Mouse (Mus musculus) cerebellum, postnatal 4 days (tissue): ENCODE measurements at regions not wholly inside any gene's neighbourhood (a gene's known extent, or its start where the extent isn't known, plus 50 kb on each side); places are given as distances from the start of the nearest gene placed in this dataset.

ENCODE experiments used
- DNase-seq, 2 experiments: peaks; one replicate each; pipeline ENCODE4 v3.0.0; 2022; ENCODE audit warnings: low spot score in 2 of 2, mixed read lengths in 1 of 2

DNA sequence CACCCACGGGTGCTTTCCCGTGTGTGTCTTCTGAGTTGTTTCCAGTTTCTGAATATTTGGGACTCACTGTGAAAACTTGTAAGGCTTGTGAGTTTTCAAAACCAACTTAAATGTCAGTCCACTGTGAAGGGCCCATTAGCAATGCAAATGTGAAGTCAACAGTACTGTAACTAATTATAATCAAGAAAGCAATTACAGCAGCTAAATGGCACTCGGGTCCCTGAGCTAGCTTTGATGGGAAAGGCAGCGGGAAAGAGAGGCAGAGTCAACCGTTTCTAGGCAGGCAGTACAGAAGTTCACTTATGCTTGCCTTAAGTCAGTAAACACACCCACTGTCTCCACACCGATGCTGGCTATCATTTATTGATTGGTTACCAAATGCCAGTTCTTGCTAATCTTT is 221.9 kb downstream of the Klf5 start:
- no peak for DNase-seq

DNA sequence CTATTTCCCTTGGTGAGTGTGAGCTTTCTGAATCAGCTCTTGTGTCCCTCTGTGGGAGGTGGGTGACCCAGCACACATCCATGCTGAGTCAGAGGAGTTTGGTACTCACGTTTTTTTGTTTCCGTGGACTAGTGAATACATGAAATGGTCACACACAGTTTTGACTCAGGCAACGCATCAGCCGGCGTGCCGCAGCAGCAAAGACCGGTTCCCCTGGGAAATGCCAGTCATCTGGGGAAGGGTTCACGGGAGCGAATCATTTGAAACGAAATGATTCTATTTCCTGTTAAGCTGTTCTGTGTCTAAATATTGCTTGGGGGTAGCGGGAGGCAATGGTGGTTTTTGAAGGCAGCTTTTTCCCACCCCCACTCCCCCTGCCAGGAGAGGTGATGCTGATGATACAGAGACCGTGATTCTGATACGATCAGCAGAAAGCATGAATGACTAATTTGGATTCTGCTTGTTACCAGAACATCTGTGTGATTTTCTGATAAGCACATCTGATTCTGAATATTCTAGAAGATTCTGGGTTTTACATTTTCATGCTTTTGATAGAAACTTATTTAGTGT is 223.5 kb downstream of the Klf5 start:
- no peak for DNase-seq

DNA sequence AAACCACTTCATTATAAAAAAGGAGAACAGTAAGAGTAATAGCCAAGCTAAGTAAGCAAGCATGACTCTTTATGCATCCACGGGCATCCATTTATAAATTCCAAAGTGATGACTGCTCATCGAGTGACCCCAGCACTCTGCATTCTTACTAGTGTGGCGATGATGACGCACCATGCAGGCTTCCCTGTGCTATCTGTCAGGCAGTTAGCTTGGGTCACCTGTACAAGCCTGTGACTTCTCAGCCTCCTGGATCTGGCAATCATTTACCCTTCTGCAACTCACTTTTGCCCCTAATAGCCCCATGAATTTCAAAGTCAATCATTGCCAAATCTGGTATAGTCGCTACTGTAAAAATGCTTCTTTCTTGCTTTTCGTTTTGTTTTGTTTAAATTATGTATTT is 237.3 kb downstream of the Klf5 start:
- DNase-seq, result no peak

DNA sequence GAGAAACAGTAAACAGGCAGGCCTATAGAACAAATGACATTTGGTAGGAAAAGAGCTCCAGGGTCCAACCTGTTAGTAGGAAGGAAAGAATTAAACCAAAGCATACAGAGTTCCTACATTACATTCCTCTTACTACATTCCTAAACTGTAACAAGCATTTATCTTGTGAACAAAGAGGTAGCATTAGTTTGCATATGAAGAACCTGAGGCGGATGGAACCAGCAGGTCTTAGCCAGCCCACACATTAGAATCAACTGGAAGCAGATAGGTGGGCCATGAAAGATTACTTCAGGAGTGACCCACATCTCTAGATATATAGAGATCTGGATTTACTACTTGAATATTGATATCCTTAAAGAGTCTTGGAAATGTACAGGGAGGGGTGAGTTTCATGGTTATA is 238.8 kb downstream of the Klf5 start:
- DNase-seq, result no peak

DNA sequence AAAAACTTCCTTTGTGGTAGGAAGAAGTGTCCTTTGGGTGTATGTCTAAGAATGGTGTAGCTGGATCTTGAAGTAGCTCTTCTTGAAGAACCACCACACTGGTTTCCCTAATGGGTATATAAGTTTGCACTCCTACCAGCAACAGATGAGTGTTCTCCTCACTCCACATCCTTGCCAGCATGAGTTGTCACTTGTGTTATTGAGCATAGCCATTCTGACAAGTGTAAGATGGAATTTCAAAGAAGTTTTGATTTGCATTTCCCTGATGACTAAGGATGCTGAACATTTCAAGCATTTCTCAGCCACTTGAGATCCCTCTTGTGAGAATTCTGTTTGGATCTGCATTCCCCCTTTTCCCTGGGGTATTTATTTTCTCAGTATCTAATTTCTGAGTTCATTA is 243.2 kb downstream of the Klf5 start:
- DNase-seq, result no peak

DNA sequence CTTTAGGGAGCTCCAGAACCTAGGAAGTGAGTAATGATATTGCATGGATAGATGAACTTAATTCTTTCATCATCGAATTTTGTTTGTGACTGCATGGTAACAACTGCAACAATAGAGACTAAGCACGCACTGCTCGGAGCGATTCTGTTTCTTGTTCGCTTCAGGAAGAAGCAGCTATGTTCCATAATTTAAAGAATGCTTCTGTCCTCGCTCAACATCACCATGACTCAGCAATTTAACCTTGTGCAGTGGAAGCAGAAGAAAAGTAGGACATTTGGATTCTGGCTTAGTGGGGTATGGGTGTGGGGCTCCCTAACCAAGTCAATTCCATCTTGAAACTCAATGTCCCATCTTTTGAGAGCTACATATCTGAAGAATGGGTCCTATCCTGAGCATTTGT is 249.4 kb downstream of the Klf5 start:
- DNase-seq, result no peak

DNA sequence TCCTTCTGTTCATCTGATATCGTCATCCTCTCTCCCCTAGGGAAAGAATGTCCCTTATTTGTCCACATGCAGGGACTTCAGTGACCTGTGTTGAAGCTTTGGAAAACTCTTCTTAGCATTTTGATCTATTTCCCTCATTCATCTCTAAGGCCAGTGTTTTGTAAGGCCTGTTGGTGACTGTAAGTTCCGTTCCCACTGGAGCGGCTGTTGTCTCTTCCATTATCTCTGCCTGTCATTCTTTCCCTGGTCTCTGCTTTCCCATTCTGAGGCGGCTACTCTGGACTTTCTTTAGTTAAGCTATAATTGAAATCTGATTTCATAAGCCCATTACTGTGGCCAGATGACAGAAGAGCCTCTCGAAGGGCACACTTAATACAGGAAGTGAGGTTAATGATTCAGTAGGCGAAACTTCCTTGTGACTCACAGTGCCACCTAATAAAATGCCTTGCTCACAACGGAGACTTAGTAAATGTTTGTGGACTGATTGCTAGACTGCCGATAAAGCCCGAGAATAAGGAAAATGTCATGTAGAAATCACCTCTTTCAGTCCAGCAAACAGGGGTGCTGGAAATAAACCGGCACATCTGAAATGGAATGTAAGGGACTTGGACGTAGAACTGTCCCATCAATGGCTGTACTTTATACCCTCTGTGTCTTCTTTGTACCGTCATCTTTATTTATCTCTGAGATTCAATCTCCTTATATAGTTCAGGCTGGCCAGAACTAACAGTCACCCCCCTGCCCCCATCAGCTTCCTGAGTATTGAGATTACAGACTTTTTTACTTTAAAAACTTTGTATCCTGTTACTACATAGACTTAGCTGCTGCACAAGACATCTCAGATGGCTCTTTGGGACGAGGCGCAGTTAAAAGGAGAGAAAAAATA is 250.1 kb downstream of the Klf5 start:
- no peak for DNase-seq

DNA sequence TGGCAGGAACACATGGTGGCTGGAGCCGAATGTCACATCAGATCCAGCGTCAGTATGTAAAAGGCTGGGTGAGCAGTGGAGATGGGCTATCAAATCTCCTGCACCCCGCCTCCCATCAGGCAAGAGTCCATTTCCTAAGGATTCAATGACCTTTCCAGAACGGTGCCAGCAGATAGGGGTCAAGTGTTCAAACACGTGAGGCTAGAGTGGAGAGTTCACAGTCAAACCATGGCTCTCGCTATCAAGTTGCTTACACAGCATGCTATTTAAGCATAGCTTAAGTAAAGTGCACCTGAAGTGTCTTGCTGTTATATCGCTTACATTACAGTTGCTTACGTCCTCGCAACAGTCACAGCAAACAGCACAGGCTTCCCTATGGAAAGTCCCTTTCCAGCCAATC is 265.5 kb downstream of the Klf5 start:
- no peak for DNase-seq

DNA sequence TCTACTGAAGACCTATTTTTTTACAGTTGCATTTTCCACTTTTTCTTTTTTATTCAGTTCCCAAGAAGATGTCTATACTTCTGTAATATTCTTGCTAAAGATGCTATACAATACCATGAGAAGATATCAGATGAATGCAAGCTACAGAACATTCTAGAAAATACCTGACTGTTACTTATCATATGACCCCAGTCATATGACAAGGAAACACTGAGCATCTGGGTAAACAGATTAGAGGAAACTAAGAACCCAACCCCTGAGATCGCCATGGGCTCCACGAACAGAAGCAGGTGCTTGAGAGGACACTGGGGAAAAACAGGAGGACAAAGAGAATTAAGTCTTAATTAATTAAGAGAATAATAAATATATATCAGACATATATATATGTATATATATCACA is 275.7 kb downstream of the Klf5 start:
- no peak for DNase-seq

DNA sequence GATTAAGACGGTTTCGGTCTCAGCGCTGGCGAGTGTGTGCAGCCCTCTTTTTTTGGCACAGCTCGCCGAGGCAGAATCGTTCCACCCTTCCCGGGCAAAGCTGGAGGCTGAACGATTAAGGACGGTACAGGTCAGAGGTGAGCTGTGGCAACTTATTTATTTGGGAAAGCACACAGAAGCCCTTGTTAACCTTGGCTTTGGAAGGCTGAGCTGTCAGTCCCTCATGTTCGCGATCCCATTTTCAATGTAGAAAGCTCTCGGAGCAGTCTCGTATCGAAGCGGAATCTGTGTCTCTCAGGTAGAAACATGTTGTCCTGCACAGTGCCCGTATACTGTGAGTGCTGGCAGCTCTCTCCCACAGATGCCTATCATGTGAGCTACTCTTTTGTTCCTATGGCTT is 280.2 kb downstream of the Klf5 start:
- no peak for DNase-seq

DNA sequence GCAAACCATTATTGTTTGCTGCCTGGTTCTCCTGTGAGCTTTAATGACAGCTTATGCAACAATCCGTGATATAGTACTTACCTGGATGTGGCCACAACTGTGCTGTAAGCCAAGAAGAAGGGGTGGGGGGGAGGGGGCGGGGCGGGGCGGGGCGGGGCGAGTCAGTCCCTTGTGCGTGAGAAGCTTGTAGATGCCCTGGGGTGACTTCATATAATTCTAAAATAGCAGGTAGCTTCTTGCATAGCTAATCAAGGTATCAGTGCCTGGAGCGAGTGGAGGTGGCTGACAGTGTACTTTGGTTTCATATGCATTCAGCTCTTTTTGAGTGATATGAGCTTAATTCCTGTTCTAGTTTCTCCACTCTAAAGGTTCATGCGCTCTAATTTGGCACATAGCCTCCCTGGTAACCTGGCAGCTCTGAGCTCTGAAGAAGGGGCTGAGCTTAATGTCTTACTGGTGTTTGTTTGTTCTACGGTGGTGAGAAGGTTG is 280.8 kb downstream of the Klf5 start:
- DNase-seq, result no peak

DNA sequence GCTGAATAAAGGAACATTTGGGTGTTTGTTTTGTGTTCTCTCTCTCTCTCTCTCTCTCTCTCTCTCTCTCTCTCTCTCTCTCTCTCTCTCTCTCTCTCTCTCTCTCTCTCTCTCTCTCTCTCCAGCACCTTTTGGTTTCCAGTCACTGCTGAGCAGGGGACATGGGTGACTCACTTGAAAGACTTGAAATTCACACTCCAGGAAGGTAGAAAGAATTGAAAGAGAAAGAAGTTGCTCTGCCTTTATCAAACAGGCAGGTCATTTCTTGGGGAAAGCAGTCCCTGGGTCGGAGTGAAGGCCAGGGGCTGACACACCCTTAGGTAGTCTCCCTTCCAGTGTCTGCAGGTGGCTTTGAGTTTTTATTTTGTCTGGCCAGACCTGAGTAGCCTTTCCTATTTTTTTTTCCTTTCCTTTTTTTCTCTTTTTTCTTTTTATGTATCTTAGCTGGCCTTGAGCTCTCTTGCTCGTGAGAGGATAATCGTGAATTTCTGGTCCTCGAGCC is 281.3 kb downstream of the Klf5 start:
- DNase-seq, result no peak

DNA sequence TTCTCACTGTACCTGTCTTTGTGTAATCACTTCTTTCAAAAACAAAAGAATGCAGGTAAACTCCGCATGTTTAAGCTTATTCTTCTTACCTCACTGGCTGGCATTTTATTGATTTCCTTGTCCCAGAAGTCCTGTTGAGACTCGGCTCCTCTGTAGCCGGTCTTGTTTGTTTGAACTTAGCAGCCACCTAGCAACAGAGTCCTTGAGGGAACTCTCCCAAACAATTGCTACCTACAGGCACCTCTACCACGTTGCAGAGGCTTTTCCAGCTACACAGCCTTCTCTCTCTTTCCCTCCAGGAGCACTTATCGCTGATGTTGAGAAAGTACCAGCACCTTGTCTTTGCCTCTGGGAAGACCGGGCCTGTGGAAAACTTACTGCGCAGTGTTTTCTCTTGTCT is 285.7 kb downstream of the Klf5 start:
- DNase-seq, result no peak

DNA sequence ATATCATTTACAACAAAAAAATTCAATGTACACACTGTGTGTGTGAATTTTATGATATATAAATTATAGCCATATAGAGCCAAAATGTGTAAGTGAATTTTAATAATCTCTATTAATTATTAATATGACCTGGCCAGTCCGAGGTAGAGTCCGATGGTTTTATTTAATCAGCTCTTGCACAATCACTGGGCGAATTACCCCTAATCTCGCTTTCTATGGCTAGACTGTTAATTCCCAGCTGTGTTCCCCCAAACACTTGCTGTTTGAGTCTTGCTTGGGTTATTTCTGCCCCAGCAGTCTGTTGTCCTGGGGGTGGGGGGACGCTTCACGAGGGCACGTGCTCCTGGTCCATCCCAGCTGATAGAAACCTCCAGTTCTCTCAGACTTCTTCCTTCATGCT is 287.5 kb downstream of the Klf5 start:
- DNase-seq, result no peak

DNA sequence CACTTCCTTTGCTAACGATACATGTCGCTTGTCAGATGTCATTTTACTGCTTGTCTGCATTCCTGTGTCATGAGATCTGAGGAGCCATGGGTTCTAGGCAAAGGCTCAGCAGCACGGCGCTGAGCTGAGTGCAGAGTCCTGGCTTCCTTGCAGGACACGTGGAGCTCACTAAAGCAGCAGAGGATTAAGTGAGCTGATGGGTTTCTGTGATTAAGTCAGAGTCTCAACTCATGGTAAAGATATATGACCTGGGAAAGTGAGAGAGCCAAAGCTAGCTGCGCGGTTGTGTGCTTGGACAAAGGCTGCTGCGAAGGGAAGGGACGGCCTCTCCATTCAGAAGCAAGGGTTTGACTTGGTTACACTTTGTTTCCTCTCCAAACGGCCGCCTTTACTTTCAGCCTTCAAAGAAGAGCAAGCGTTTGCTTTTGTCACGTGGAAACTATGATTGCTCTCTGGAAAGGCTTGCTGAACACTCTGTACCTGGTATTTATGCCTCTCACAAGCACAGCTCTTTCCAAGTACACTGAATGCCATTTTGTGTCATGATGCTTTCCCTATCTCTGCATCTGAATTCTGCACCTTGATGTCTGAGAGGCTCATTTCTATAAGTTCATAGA is 292.5 kb downstream of the Klf5 start:
- no peak for DNase-seq

DNA sequence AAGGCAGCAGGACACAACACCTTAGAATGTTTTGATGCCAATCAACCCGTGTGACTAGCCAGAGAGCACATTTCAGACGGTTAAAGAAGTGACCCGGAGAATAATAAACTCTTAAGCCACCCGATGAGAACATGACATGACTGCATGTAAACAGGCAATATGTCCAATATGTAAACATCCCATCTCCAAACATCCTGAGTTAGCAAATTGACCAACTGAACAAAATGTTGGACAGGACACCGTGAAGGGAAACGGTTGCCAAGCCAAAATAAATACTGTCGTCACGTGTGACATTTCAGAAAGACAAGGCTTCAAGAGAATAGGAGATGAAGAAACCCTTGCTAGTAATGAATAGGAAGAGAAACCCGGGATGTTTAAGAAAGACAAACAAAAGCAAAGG is 294.4 kb downstream of the Klf5 start:
- DNase-seq, result no peak

DNA sequence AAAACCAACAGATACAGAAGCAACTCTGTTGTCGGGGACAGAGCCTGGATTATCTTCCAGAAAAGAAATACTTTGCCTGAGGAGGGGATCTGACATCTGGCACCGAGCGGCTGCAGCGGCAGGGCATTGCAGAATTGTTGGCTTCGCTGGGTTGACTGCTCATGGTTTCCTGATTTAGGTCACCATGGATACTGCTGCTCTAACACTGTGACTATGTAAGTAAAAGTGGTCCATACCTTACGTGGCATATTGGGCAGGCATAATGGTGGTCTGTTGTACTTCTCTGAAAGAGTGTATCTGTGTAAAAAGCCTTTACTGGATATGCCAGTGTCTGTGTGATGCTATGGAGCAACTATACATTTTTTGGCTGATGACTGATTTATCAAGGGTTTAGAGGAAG is 295.4 kb downstream of the Klf5 start:
- no peak for DNase-seq

DNA sequence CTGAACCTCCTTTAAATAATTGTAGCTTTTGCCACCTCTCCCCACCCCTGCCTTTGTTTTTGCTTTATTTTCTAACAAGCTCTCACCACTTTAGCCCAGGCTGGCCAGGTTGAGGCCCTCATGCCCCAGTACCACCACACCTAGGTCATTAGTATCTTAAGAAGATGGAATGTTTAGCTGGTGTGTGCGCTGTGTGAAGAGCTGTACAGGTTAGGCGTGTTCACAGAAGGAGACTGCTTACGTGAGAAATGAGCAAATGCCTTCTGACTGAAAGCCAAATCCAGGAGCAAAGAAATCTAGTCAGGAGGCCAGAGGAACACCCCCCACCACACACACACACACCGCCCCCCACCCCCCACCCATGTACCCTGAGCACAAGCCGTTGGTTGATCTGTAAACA is 303.4 kb downstream of the Klf5 start:
- DNase-seq, result no peak

DNA sequence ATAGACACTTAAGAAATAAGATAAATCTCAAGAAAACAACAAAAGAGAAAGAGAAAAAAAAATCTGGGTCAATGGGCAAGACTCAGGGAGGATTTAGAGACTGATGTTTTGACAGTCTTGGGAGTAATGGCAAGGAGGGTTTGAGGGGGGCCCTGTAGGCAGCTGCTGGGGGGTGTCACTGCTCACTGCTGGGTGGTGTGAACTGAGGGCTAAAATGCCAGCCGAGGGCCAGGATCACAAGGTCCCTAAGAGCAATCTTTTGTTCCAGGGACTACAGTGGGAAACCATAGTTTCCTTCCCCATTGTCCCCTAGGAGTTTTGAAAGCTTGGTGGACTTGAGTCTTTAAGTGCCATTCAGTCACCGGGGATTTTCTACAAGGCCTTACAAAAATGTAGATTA is 304.8 kb downstream of the Klf5 start:
- DNase-seq, result no peak

DNA sequence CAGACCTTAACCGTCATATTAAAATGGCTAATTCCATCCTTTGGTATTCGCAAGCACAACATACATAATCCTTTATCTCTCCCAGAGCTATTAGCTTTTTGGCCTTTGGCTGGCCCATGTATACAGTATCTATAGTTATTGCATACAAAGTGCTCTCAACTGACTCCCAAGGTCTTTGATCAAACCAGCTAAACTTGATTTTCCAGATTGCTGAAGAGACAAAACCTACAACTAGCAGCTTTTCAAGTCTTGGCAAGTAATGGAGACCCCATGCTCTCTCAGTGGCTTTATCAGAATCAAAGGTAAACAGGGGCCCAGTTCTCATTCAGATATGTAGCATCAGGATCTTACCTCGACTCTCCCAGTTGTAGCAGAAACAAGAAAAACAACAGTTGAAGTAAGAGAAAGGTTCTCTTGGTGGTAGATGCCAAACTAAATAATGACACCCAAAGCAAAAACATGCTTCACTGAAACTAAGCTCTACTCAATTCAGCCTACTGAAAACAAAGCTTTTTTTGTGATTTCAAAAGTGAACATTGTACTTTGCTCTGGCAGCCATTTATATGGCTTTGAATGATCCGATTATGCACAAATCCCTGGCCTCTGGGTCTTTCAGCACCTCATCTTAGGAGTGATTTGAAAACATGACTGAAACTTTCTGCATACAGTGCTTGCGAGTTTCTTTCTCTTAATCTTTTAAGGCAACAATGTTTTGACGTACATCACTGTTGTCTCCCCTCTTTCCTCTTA is 307.0 kb downstream of the Klf5 start:
- no peak for DNase-seq

DNA sequence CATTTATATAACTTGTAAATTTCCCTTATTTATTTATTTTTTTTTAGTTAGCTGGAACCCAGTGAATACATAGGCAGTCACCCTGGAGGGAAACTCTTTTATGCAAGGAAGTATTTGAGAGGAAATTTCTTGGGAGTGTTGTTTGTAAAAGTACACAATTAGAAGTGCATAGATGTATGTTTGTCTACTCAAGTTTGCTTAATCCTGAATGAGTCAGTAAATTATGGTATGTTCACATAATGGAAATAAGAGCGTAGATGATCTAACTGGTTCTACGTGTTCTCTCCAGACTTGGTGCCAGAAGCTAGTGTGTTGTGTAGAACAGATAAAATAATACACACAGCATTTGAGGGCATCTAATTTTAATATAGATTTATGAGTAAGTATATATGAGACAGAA is 310.5 kb downstream of the Klf5 start:
- DNase-seq, result no peak

DNA sequence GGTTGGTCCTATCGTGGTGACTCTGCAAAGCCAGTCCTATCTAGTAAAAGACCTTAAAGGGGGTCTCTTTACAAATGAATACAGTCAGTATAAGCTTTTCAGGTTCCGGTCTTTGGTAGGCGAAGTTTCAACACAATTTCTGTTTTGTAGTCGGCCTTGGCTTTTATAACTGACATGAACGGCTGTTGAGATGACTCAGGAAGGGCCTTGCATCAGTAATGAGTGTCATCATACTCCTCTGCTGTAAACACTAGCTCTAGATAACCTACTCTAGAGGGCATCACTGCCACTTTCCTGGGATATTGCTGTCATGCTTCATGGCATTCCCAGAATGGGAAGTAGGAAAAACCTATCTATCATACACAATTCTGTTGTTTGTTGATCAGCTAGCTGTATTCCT is 312.9 kb downstream of the Klf5 start:
- no peak for DNase-seq
